Mouse (Mus musculus) embryonic facial prominence, embryonic 13.5 days (tissue): ENCODE data around the gene Slc2a12. TPM values are rescaled to one million over a fixed set of nuclear protein-coding genes. Genes with fewer than 3 reads are reported as not detected.

ENCODE experiments used
- ATAC-seq: fragments of 200-750 bp; cut with Nextera tagmentation; 2 replicates; pipeline ENCODE4 v1.8.0; 2017; ENCODE audit warnings: low read depth; ENCODE audit not compliant: insufficient number of reproducible peaks, insufficient read depth, low FRiP score, low TSS enrichment
- H3K27ac ChIP-seq: fragments of 300-500 bp; sonication (generic); 2 replicates; pipeline ENCODE4 v1.5.1; 2015; ENCODE audit warnings: moderate library complexity, mild to moderate bottlenecking, inconsistent platforms
- H3K27me3 ChIP-seq: fragments of 300-500 bp; sonication (generic); 2 replicates; pipeline ENCODE4 v1.6.1; 2015; ENCODE audit warnings: mild to moderate bottlenecking, inconsistent platforms
- H3K36me3 ChIP-seq: fragments of 300-500 bp; sonication (generic); 2 replicates; pipeline ENCODE4 v1.6.1; 2015; ENCODE audit warnings: mild to moderate bottlenecking, inconsistent platforms
- H3K4me1 ChIP-seq: fragments of 300-500 bp; sonication (generic); 2 replicates; pipeline ENCODE4 v1.6.1; 2015; ENCODE audit warnings: inconsistent platforms
- H3K4me2 ChIP-seq: fragments of 300-500 bp; sonication (generic); 2 replicates; pipeline ENCODE4 v1.6.1; 2015; ENCODE audit warnings: moderate library complexity, mild to moderate bottlenecking, inconsistent platforms
- H3K4me3 ChIP-seq: fragments of 300-500 bp; sonication (generic); 2 replicates; pipeline ENCODE4 v1.5.1; 2015; ENCODE audit warnings: mild to moderate bottlenecking, inconsistent platforms
- H3K9ac ChIP-seq: fragments of 300-500 bp; sonication (generic); 2 replicates; pipeline ENCODE4 v1.6.1; 2015; ENCODE audit warnings: mild to moderate bottlenecking, inconsistent platforms
- H3K9me3 ChIP-seq: fragments of 300-500 bp; sonication (generic); 2 replicates; pipeline ENCODE4 v1.6.1; 2016; ENCODE audit warnings: inconsistent platforms
- WGBS: fragments of 180-500 bp; shearing (Covaris S2); methylation state at CpG from one replicate; pipeline ENCODE4 v1.1.7; 2015; ENCODE audit warnings: mixed read lengths; 5-methylcytosine and 5-hydroxymethylcytosine counted together
- polyA plus RNA-seq: library from polyadenylated mRNA; unstranded; fragments of >200 nt; fragmentation: Nextera tagmentation; extraction: Ambion mirVana; gene quantifications from 2 replicates; pipeline ENCODE4 v1.2.1, GENCODE M21; 2015

Slc2a12 gene
- polyA plus RNA-seq, 1 experiment from 2014 or later = 3.3 TPM

DNA sequence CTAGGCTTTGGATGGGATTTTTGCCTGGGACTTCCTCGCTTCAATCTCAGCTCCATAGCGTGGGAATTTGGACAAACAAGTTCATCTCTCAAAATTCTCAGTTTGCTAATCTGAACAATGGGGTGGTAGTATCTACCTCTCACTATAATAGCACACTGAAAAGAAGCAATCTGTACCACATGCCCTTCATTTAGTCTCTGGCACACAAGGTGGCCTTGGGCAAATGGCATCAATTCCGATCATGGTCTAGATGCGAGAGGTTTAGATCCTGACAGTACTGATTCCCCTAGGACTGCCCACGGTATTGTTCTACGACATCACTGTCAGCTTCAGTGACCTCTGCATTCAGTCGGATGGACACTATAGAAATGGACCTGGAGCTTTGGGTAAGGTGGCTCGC lies 29.4 kb downstream of the Slc2a12 start:
- H3K27me3 ChIP-seq = no peaks in the 10 kb centered on the region
- H3K4me3 ChIP-seq = no peak overlapping the region
- H3K4me2 ChIP-seq = no peak overlapping the region
- H3K4me1 ChIP-seq = peaks cover 19% of the 10 kb centered on the region
- no peak overlapping the region for H3K27ac ChIP-seq
- WGBS = 85% methylated on average over 8 of the region's 8 CpGs
- no peak for ATAC-seq
- no peaks in the 10 kb centered on the region for H3K9me3 ChIP-seq
- no peak overlapping the region for H3K9ac ChIP-seq
- 0 out of 2 replicates have a peak, but pooled peaks cover 2% of the 10 kb centered on the region for H3K36me3 ChIP-seq

GRCm38 (mm10) chr10:22675848-22676630 lies 31.2 kb downstream of the Slc2a12 start:
- peak overlapping the region; percentile 41 for H3K4me2 ChIP-seq
- no peaks in the 10 kb centered on the region for H3K9me3 ChIP-seq
- H3K36me3 ChIP-seq = 0 out of 2 replicates have a peak, but pooled peaks cover 2% of the 10 kb centered on the region
- peak overlapping the region; percentile 28; the same call in 1 of the 2 replicates for H3K27ac ChIP-seq
- no peak overlapping the region for H3K9ac ChIP-seq
- no peaks in the 10 kb centered on the region for H3K27me3 ChIP-seq
- H3K4me3 ChIP-seq = 0 out of 2 replicates have a peak overlapping the region, but pooled peaks have one; percentile 1
- 31% methylated on average over 13 of the region's 13 CpGs for WGBS
- ATAC-seq = no peak
- peaks cover 19% of the 10 kb centered on the region for H3K4me1 ChIP-seq

- Histone ChIP-seq H3K9me3 (no peaks in the 10 kb centered on the region), H3K9ac (no peak overlapping the region), H3K4me2 (no peak overlapping the region), H3K27me3 (no peaks in the 10 kb centered on the region), H3K4me1 (peaks cover 10% of the 10 kb centered on the region; the same call in 1 of the 2 replicates), H3K36me3 (peaks cover 7% of the 10 kb centered on the region; the same call in 1 of the 2 replicates), H3K27ac (no peak overlapping the region), H3K4me3 (no peak overlapping the region)
- no peak for ATAC-seq
- 87% methylated on average over 9 of the region's 9 CpGs for WGBS
These were observed 51.4 kb downstream of the Slc2a12 start for GRCm38 (mm10) chr10:22696236-22696635.

DNA sequence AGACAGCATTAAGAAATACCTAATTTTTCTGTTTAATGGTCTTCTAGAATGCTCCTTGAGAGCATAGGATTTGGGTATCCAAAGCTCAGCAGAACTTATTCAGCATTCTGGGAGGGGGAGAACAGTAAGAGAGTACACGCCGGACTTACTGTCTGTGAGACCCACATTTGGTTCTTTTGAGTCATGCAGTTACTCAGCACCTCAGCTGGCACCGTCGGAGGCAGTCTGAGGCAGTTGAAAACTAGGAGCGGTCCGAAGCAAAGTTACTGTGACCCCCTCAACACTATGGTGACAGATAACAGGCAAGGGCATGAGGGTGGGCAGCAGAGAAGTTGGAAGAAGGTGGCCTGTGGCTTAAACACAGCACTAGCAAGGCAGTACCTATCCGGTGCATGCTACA lies 52.1 kb downstream of the Slc2a12 start:
- Histone ChIP-seq H3K27ac (no peak overlapping the region), H3K27me3 (no peaks in the 10 kb centered on the region), H3K9me3 (no peaks in the 10 kb centered on the region), H3K9ac (no peak overlapping the region), H3K4me1 (peaks cover 14% of the 10 kb centered on the region; the same call in 1 of the 2 replicates), H3K4me2 (no peak overlapping the region), H3K4me3 (no peak overlapping the region), H3K36me3 (peaks cover 8% of the 10 kb centered on the region; the same call in 1 of the 2 replicates)
- WGBS = 87% methylated on average over 7 of the region's 7 CpGs
- ATAC-seq = no peak

DNA sequence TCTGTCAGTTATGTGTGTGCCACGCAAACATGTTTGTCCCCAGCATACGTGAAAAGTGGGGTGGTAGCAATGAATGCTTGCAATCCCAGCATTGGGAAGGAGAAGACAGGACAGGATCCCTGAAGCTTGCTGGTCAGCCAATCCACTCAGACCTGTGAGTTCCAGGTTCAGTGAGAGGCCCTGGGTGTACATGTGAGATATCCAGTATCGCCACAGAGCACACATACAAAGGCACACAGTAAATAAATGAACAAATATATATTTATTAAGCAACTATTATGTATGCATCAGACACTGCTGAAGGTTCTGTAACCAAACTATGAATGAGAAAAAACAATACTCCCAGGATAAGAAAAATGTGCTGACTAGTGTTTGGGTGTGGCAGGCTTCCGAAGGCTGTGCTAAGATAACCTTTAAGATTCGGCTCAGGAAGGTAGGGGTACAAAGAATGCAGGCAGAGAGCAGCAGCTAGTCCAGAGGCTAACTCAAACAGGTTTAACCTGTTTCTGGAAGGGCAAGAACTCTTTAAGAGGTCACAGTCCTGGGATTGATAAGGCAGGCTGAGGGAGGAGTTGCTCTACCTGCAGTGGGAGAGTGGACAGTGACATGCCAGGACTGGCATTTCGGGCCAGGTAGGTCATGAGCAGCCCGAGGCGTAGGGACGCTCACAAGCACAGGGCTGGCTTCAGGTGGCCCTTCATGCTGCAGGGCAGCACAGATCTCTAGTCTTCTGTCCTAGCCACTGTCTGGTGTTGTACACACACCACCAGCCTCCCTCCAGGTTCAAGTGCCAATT lies 53.5 kb downstream of the Slc2a12 start:
- Histone ChIP-seq H3K4me2 (no peak overlapping the region), H3K36me3 (peaks cover 17% of the 10 kb centered on the region), H3K9me3 (no peaks in the 10 kb centered on the region), H3K4me1 (peaks cover 17% of the 10 kb centered on the region; the same call in 1 of the 2 replicates), H3K4me3 (no peak overlapping the region), H3K27ac (no peak overlapping the region), H3K9ac (no peak overlapping the region), H3K27me3 (no peaks in the 10 kb centered on the region)
- ATAC-seq = no peak
- WGBS = 73% methylated on average over 9 of the region's 9 CpGs

GRCm38 (mm10) chr10:22699487-22700335 lies 54.9 kb downstream of the Slc2a12 start:
- no peak for ATAC-seq
- peaks cover 25% of the 10 kb centered on the region for H3K36me3 ChIP-seq
- WGBS = 82% methylated on average over 19 of the region's 19 CpGs
- H3K4me3 ChIP-seq = no peak overlapping the region
- no peaks in the 10 kb centered on the region for H3K27me3 ChIP-seq
- H3K9ac ChIP-seq = no peak overlapping the region
- H3K9me3 ChIP-seq = no peaks in the 10 kb centered on the region
- no peak overlapping the region for H3K4me2 ChIP-seq
- no peak overlapping the region for H3K27ac ChIP-seq
- H3K4me1 ChIP-seq = peaks cover 17% of the 10 kb centered on the region; the same call in 1 of the 2 replicates

GRCm38 (mm10) chr10:22700773-22701172 lies 56.0 kb downstream of the Slc2a12 start:
- H3K4me1 ChIP-seq = peaks cover 17% of the 10 kb centered on the region; the same call in 1 of the 2 replicates
- H3K4me3 ChIP-seq = no peak overlapping the region
- ATAC-seq = no peak
- no peak overlapping the region for H3K27ac ChIP-seq
- 87% methylated on average over 9 of the region's 9 CpGs for WGBS
- no peak overlapping the region for H3K9ac ChIP-seq
- peaks cover 31% of the 10 kb centered on the region for H3K36me3 ChIP-seq
- H3K9me3 ChIP-seq = no peaks in the 10 kb centered on the region
- H3K4me2 ChIP-seq = no peak overlapping the region
- no peaks in the 10 kb centered on the region for H3K27me3 ChIP-seq

DNA sequence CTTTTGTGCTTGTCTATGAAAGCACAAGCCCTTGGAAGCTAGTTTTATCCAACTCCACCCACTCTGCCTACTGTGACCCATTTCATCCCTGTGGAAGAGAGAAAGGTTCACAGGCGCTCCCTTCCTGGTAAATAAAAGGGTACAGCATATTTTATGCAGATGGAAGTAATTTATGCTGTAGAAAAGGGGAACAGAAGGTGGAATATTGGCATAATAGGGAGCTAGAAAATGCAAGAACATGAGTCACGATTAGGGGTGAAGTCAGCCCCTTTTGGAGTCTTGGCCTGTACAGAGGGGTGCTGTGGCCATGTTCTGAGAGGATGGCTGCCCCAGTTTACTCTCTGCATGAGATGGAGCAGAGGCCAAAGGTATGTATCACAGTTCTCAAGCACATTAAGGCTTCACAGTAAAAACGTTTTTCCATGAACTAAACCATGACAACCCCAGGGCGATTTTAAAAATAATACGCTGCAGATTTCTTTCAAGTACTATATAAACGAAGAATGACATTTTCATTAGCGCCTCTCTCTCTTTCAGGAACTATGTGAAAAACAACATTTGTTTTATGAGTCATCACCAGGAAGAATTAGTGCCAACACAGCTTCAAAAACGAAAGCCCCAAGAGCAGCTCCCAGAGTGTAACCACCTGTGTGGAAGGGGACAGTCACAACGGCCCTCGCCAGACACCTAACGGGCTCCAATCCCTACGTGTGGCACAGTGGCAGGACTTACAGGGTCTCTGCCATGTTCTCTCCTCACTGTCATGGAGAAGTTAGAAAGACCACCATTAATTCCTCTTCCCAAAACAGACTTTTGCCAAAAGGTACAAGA lies 56.9 kb downstream of the Slc2a12 start:
- H3K9ac ChIP-seq = no peak overlapping the region
- H3K4me1 ChIP-seq = peaks cover 14% of the 10 kb centered on the region; the same call in 1 of the 2 replicates
- H3K36me3 ChIP-seq = peaks cover 40% of the 10 kb centered on the region
- WGBS = 63% methylated on average over 12 of the region's 12 CpGs
- H3K27me3 ChIP-seq = no peaks in the 10 kb centered on the region
- H3K27ac ChIP-seq = peak overlapping the region; percentile 22; the same call in 1 of the 2 replicates
- H3K4me3 ChIP-seq = no peak overlapping the region
- no peaks in the 10 kb centered on the region for H3K9me3 ChIP-seq
- H3K4me2 ChIP-seq = no peak overlapping the region
- no peak for ATAC-seq

DNA sequence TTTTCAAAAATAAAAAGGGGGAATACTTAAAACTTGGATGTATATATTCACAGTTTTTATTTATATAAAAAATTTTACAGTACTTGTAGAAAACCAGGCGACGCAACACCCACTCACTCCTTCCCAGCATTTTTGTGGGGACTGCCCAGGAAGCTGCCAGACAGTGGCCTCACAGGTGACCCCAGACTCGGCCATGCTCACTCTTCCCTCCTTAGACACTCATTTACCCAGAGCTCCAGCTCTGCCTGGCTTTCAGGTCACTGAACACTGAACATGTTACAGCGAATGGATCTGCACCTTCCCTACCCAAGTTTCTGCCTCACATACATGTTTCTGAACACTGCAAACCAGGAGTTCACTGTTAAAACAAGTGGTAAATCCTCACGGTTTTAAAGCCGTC lies 59.0 kb downstream of the Slc2a12 start:
- 88% methylated on average over 6 of the region's 6 CpGs for WGBS
- Histone ChIP-seq H3K4me1 (0 out of 2 replicates have a peak, but pooled peaks cover 7% of the 10 kb centered on the region), H3K4me2 (no peak overlapping the region), H3K36me3 (peaks cover 60% of the 10 kb centered on the region), H3K9ac (no peak overlapping the region), H3K4me3 (no peak overlapping the region), H3K9me3 (no peaks in the 10 kb centered on the region), H3K27me3 (no peaks in the 10 kb centered on the region), H3K27ac (no peak overlapping the region)
- no peak for ATAC-seq

- Histone ChIP-seq H3K9ac (no peak overlapping the region), H3K4me1 (no peaks in the 10 kb centered on the region), H3K4me2 (no peak overlapping the region), H3K27me3 (no peaks in the 10 kb centered on the region), H3K4me3 (no peak overlapping the region), H3K9me3 (no peaks in the 10 kb centered on the region), H3K36me3 (peaks cover 59% of the 10 kb centered on the region), H3K27ac (no peak overlapping the region)
- no peak for ATAC-seq
- 84% methylated on average over 7 of the region's 7 CpGs for WGBS
These were observed 63.5 kb downstream of the Slc2a12 start for GRCm38 (mm10) chr10:22708190-22708843.
